Mouse (Mus musculus) thymus, postnatal 25 days (tissue): ENCODE data around the gene Slc7a11.
"Not testable (repeated sequence)": the region's sequence is repeated elsewhere in the genome, so short reads cannot be mapped to it uniquely, and the experiment has no call there.

Experiments used
- DNase-seq: peaks from one replicate; pipeline ENCODE4 v3.0.0; 2022

The Slc7a11 gene

GRCm38 (mm10) chr3:50443421-50443916, at the start of gene Slc7a11:
Gene Slc7a11 (minus strand): TSS chr3:50443614.
- DNase-seq = peak; percentile 72

GRCm38 (mm10) chr3:50491678-50492077, 48.3 kb upstream of the Slc7a11 start:
- no peak for DNase-seq

GRCm38 (mm10) chr3:50484076-50484475, 40.7 kb upstream of the Slc7a11 start:
- DNase-seq = no peak

GRCm38 (mm10) chr3:50462223-50462622, 18.8 kb upstream of the Slc7a11 start:
- no peak for DNase-seq

GRCm38 (mm10) chr3:50457136-50457535, 13.7 kb upstream of the Slc7a11 start:
- DNase-seq = no peak

GRCm38 (mm10) chr3:50456564-50456963, 13.2 kb upstream of the Slc7a11 start:
- DNase-seq = no peak

GRCm38 (mm10) chr3:50456023-50456422, 12.6 kb upstream of the Slc7a11 start:
- DNase-seq = no peak

GRCm38 (mm10) chr3:50445050-50445775, 1.8 kb upstream of the Slc7a11 start:
- DNase-seq = no peak

- no peak for DNase-seq
These were observed 528 bp upstream of the Slc7a11 start for GRCm38 (mm10) chr3:50443942-50444341.

GRCm38 (mm10) chr3:50442341-50443292, 797 bp downstream of the Slc7a11 start:
- peak; percentile 80 for DNase-seq

GRCm38 (mm10) chr3:50441330-50441729, 2.1 kb downstream of the Slc7a11 start:
- no peak for DNase-seq

- no peak for DNase-seq
These were observed 3.0 kb downstream of the Slc7a11 start for GRCm38 (mm10) chr3:50440409-50440808.

GRCm38 (mm10) chr3:50439429-50439828, 4.0 kb downstream of the Slc7a11 start:
- no peak for DNase-seq

GRCm38 (mm10) chr3:50438520-50439253, 4.7 kb downstream of the Slc7a11 start:
- no peak for DNase-seq

GRCm38 (mm10) chr3:50438081-50438480, 5.3 kb downstream of the Slc7a11 start:
- DNase-seq = not testable (repeated sequence)

- DNase-seq = not testable (repeated sequence)
These were observed 7.0 kb downstream of the Slc7a11 start for GRCm38 (mm10) chr3:50436409-50436808.

- DNase-seq = no peak
These were observed 9.6 kb downstream of the Slc7a11 start for GRCm38 (mm10) chr3:50433831-50434230.

- DNase-seq = no peak
These were observed 12.6 kb downstream of the Slc7a11 start for GRCm38 (mm10) chr3:50430811-50431210.

- DNase-seq = no peak
These were observed 21.7 kb downstream of the Slc7a11 start for GRCm38 (mm10) chr3:50421480-50422277.

- no peak for DNase-seq
These were observed 24.3 kb downstream of the Slc7a11 start for GRCm38 (mm10) chr3:50419161-50419560.

GRCm38 (mm10) chr3:50406771-50407170, 36.6 kb downstream of the Slc7a11 start:
- no peak for DNase-seq

- no peak for DNase-seq
These were observed 37.5 kb downstream of the Slc7a11 start for GRCm38 (mm10) chr3:50405915-50406314.
